Mouse (Mus musculus) 416B (cell line): ENCODE measurements around the gene Fmnl3.
"Not testable (repeated sequence)": the region's sequence is repeated elsewhere in the genome, so short reads cannot be mapped to it uniquely, and the experiment has no call there.

Experiments
- DNase-seq: peaks from one replicate; pipeline ENCODE4 v3.0.0; 2011; ENCODE audit warnings: low read depth

Fmnl3 gene

GRCm38 (mm10) chr15:99387976-99388375 lies 17.7 kb upstream of the Fmnl3 start:
- DNase-seq = no peak

DNA sequence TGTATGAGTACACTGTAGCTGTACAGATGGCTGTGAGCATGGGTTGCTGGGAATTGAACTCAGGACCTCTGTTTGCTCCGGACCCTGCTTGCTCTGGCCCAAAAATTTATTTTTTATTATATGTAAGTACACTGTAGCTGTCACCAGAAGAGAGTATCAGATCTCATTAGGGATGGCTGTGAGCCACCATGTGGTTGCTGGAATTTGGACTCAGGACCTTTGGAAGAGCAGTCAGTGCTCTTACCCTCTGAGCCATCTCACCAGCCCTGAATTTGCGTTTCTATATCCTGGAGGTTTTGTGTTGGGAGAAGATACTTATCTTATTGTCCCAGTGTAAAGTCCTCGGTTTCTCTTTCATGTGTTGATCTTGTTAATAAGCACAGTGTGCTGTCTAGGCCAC lies 16.5 kb upstream of the Fmnl3 start:
- DNase-seq = no peak

DNA sequence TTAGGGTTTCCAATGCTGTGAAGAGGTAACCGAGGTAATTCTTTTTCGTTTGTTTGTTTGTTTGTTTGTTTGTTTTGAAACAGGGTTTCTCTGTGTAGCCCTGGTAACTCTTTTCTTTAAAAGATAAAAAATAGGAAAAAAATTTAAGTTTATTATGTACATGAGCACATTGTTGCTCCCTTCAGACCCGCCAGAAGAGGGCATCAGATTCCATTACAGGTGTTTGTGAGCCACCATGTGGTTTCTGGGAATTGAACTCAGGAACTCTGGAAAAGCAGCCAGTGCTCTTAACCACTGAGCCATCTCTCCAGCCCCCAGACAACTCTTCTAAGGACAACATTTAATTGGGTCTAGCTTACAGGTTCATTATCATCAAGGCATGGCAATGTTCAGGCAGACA lies 15.8 kb upstream of the Fmnl3 start:
- not testable (repeated sequence) for DNase-seq

GRCm38 (mm10) chr15:99384071-99384470 lies 13.8 kb upstream of the Fmnl3 start:
- peak; percentile 61 for DNase-seq

GRCm38 (mm10) chr15:99382893-99383292 lies 12.6 kb upstream of the Fmnl3 start:
- peak; percentile 55 for DNase-seq

DNA sequence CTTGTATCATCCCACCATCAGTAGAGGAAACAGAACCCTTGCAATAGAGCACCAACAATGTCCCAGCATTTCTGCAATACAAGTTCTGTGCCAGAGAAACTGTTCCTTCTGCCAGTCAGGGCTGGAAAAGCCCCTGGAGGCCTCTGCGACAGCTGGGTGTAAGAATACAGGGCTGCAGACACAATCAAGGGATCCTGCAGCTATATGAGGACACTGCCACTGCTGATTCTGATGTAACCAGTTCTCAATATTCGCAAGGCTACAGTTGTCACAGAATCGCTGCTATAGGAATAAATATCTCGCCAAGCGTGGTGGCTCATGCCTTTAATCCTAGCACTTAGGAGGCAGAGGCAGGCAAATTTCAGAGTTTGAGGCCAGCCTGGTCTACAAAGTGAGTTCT lies 6.0 kb upstream of the Fmnl3 start:
- no peak for DNase-seq

GRCm38 (mm10) chr15:99375581-99375980 lies 5.3 kb upstream of the Fmnl3 start:
- DNase-seq = no peak

DNA sequence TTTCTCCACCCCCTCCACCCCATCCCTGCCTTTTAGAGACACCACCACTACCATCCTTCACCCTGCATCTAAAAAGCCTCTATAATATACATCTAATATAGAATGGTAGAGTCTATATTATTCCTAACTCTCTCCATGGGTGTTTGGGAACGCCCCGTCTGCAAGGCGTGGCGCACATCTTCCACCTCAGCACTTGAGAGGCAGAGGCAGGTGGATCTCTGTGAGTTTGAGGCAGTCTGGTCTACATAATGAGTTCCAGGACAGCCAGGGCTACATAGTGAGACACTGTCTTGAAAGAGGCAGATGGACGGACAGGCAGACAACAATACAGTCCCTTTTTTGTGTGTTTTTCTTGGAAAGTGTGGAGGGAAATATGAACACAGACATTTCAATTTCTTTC lies 4.8 kb upstream of the Fmnl3 start:
- no peak for DNase-seq

DNA sequence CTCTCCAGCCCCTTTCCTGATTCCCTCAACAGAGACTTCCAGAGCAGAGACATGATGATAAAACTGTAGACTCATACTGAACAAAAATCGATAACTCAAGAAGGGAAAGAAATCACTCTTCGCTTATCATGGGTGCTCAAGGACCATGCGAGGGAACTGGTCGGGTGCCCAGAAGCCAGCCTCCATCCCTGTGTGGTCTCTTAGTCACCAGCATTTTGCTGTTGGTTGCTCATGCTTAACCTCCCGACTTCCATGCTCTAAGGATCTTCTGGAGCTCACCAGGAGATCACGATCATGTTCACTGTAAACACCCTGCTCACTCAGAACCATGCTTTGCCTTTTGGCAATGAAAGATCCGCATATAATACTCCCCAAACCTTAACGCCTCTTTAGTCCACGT lies 2.5 kb upstream of the Fmnl3 start:
- DNase-seq = no peak

DNA sequence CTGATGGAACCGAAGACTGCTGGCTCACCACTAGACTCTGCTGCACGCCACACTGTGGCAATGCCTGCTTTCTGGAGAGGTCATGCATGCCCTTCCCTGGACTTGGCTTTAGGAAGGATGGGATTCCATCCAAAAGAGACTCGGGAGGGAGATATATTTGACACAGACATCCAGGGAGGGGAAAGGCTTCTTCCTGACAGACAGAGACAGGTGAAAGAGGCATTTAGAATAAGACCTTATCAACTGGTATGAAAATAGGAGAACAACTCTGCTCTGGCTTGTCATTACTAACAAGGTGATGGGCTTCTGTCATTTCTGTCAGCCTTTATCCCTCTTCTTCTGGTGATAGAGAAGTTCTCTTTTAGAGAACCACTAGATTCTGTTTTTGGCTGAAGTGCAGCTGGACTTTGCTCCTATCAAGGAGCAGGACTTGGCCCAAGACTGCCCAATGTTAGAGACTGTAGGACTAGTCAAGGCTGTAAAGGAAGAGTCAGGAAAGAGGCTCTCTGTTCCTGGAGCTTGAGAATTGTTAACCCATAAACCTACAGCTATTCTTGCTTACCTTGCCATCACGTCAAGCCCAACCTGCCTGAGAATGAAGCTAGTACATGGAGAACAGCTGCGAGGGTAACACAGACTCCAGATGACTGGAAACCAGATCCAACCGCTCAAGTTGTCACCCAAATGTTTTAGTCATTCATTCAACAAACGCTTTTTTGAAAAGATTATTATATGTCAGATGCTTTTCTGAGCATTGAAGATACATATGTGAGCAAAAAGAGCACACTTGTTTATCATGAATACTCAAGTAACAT lies 1.5 kb upstream of the Fmnl3 start:
- DNase-seq = no peak

- peak; percentile 52 for DNase-seq
Observed at GRCm38 (mm10) chr15:99369391-99370171, 701 bp downstream of the Fmnl3 start.

GRCm38 (mm10) chr15:99368583-99369266 lies 1.6 kb downstream of the Fmnl3 start:
- peak; percentile 81 for DNase-seq

DNA sequence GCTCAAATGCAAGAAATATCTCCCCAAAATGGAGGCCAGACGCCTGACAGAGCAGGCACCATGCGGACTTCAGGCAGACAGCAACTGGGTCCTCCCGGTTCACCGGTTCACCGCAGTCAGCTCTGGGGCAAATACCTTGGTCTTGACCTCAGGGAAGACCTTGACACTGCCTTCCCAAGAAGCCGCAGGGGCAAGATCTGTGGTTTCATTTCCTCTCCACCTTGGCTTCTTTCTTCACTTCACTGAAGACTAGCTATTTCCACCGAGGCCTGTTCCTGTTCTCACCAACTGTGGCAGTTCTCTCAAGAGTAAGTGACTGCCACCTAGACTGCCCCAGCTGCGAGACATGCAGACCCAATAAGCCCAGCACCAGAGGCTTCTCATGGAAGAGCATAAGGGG lies 5.4 kb downstream of the Fmnl3 start:
- peak; percentile 88 for DNase-seq

DNA sequence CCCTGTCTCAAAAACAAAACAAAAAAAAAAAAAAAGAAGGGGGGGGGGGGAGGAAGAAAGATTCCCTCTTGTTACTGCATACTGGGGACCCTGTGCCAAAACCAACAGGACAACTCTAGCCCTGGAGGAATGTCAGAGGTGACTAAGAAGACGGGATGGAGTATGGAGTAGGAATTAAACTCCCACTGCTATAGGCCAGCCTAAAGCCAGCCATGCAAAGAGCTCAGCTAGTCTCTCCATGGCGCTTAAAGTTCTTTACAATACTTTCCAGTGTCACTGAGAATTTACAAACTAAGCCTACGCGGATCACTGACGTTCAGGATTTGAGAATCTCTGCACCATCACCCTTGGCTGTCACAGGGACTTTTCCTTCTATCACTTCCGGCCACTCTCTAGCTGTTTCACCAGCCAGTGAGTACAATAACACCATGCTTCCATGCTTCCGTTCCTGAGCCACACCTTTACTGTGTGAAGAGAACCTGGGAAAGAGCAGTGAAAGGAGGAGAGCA lies 6.2 kb downstream of the Fmnl3 start:
- no peak for DNase-seq

DNA sequence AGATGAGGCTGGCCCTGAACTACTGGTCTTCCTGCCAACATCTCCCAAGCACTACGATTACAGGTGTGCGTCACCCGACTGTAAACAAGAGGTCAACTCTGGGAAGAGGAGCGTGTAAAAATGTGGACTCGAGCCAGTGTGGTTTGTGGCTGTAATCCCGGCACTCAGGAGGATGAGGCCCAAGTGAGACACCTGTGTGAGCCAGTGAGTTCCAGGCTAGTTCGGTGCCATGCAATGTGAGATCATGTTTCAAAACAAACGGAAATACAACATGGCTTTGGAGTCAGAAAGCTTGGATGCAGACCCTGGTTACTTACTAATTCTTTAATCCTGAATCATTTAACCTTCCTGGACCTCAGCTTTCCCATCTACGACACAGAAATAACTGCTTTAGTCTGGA lies 11.3 kb downstream of the Fmnl3 start:
- no peak for DNase-seq

- DNase-seq = no peak
Observed at GRCm38 (mm10) chr15:99356462-99356861, 13.8 kb downstream of the Fmnl3 start.

- DNase-seq = no peak
Observed at GRCm38 (mm10) chr15:99355660-99356059, 14.6 kb downstream of the Fmnl3 start.

DNA sequence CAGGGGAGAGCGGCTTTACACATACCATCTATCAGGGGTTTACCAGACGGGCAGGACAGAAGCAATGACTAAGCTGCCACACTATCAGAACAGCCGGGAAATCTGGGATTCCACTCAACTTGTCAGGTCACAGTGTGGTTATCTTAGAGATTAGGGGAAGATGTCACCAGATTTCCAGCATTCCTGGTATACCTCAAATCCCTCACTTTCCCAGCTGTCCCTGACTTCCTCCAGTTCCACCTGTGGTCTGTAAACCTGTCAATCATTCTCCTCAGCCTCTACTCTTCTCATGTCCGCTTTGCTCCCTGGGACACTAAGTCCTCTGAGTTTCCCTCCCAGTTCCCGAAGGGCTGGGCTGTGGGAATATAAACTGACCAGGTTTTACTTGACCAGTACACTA lies 18.0 kb downstream of the Fmnl3 start:
- DNase-seq = no peak

DNA sequence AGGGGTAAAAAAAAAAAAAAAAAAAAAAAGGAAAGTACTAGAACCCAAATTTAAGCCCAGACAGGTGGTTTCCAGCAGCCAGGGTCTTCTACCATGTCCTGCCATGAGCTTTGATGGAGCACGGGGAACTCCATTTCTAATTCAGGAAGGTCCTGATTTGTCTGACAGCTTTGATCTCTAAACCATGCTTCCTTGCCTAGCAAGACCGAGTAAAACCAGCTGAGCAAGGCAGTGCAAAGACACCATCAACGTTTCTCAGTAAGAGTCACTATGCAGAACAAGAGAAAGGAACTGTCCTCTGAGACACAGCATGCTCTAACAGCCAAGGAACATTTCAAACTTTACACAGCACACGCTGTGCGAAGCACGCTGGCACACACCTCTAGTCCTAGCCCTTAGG lies 18.7 kb downstream of the Fmnl3 start:
- no peak for DNase-seq

DNA sequence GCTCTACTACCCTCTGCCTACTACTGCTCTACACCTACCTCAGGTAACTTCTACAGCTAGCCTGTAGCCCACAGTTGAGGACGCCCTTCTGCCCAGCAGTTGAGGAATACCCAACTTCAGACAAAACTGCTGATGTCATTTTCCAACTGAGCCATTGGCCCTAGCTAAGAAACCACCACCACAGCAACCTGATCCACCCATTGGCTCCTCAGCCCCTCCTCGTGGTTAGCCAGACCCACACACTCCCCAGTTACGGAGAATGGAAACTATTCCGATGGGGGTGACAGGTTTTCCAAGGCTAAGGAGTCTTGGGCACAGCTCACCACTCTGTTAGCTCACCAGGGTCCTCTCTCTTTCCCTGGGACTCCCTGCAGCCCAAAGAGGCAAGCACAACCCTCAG lies 25.3 kb downstream of the Fmnl3 start:
- peak; percentile 86 for DNase-seq

GRCm38 (mm10) chr15:99344148-99344870 lies 26.0 kb downstream of the Fmnl3 start:
- peak; percentile 58 for DNase-seq
